Mouse (Mus musculus): Measurements from ENCODE around the gene Gm21812. TPM values are rescaled to one million over a fixed set of nuclear protein-coding genes. Genes with fewer than 3 reads are reported as not detected.

Gm21812 gene
- polyA plus RNA-seq (2015; fragmentation: Nextera tagmentation; extraction: Ambion mirVana) = not detected in 2 replicates

GRCm38 (mm10) chrY:9347084-9347483 lies at the start of gene Gm21812:
TSS of gene Gm21812 (minus strand) at chrY:9347184.

Other genes starting within 250 kb of the Gm21812 start
- gene Gm21292, start 213.3 kb downstream of the Gm21812 start, polyA plus RNA-seq (2015; fragmentation: Nextera tagmentation; extraction: Ambion mirVana) = not detected in 2 replicates
- not detected in 2 replicates for gene Gm21721, start 145.0 kb downstream of the Gm21812 start, polyA plus RNA-seq (2015; fragmentation: Nextera tagmentation; extraction: Ambion mirVana)
- not detected in 2 replicates for gene Gm21874, start 69.0 kb upstream of the Gm21812 start, polyA plus RNA-seq (2015; fragmentation: Nextera tagmentation; extraction: Ambion mirVana)

All from adrenal gland, postnatal 0 days (tissue).